Mouse (Mus musculus) embryonic facial prominence, embryonic 11.5 days (tissue): ENCODE data around the gene Smurf1. TPM values are rescaled to one million over a fixed set of nuclear protein-coding genes. Genes with fewer than 3 reads are reported as not detected.

Experiments
- ATAC-seq: fragments of 200-750 bp; cut with Nextera tagmentation; replicated peaks from 2 replicates; pipeline ENCODE4 v1.8.0; 2017; ENCODE audit warnings: low read depth; ENCODE audit not compliant: insufficient number of reproducible peaks, low FRiP score, low TSS enrichment
- DNase-seq: peaks from one replicate; pipeline ENCODE4 v3.0.0-alpha.2; 2015; ENCODE audit warnings: low spot score
- H3K27ac ChIP-seq: fragments of 300-500 bp; sonication (generic); replicated peaks from 2 replicates; pipeline ENCODE4 v1.5.1; 2014; ENCODE audit warnings: mild to moderate bottlenecking, low read depth, low read length, control low read depth
- H3K27me3 ChIP-seq: fragments of 300-500 bp; sonication (generic); 2 replicates; pipeline ENCODE4 v1.6.1; 2014; ENCODE audit warnings: mild to moderate bottlenecking, low read length, moderate library complexity, mixed read lengths; ENCODE audit not compliant: control insufficient read depth, insufficient read depth
- H3K36me3 ChIP-seq: fragments of 300-500 bp; sonication (generic); replicated peaks from 2 replicates; pipeline ENCODE4 v1.6.1; 2014; ENCODE audit warnings: low read depth, mild to moderate bottlenecking, low read length, moderate library complexity, mixed read lengths; ENCODE audit not compliant: control insufficient read depth, insufficient read depth
- H3K4me1 ChIP-seq: fragments of 300-500 bp; sonication (generic); 2 replicates; pipeline ENCODE4 v1.6.1; 2014; ENCODE audit warnings: low read length, mixed read lengths; ENCODE audit not compliant: control insufficient read depth, insufficient read depth
- H3K4me2 ChIP-seq: fragments of 300-500 bp; sonication (generic); 2 replicates; pipeline ENCODE4 v1.6.1; 2014; ENCODE audit warnings: low read depth, mild to moderate bottlenecking, control low read depth, low read length, moderate library complexity
- H3K4me3 ChIP-seq: fragments of 300-500 bp; sonication (generic); 2 replicates; pipeline ENCODE4 v1.5.1; 2014; ENCODE audit warnings: low read depth, low read length, control low read depth
- H3K9ac ChIP-seq: fragments of 300-500 bp; sonication (generic); replicated peaks from 2 replicates; pipeline ENCODE4 v1.6.1; 2014; ENCODE audit warnings: mild to moderate bottlenecking, control low read depth, low read length
- H3K9me3 ChIP-seq: fragments of 300-500 bp; sonication (generic); replicated peaks from 2 replicates; pipeline ENCODE4 v1.6.1; 2016; ENCODE audit warnings: mild to moderate bottlenecking, low read length, inconsistent platforms, mixed read lengths; ENCODE audit not compliant: control insufficient read depth
- WGBS: fragments of 180-500 bp; shearing (Covaris S2); extraction: QIAGEN DNeasy Blood & Tissue Kit; methylation state at CpG from one replicate; pipeline ENCODE4 v1.1.7; 2014; 5-methylcytosine and 5-hydroxymethylcytosine counted together
- polyA plus RNA-seq: library from polyadenylated mRNA; unstranded; fragments of >200 nt; fragmentation: Nextera tagmentation; extraction: Ambion mirVana; gene quantifications from 2 replicates; pipeline ENCODE4 v1.2.1, GENCODE M21; 2014

Gene Smurf1
- polyA plus RNA-seq, 1 experiment from 2014 or later: 16.7 TPM

- H3K4me2 ChIP-seq: no peak overlapping the region
- DNase-seq: no peak
- H3K4me3 ChIP-seq: no peak overlapping the region
- H3K27me3 ChIP-seq: no peaks in the 10 kb centered on the region
- WGBS: 48% methylated on average over 7 of the region's 7 CpGs
- no peak for ATAC-seq
- H3K36me3 ChIP-seq: no peaks in the 10 kb centered on the region
- no peaks in the 10 kb centered on the region for H3K9me3 ChIP-seq
- no peak overlapping the region for H3K9ac ChIP-seq
- H3K4me1 ChIP-seq: no peaks in the 10 kb centered on the region
- no peak overlapping the region for H3K27ac ChIP-seq
These were observed 52.9 kb downstream of the Smurf1 start for GRCm38 (mm10) chr5:144912519-144913310.

- no peak overlapping the region for H3K27ac ChIP-seq
- no peak overlapping the region for H3K4me2 ChIP-seq
- H3K4me3 ChIP-seq: no peak overlapping the region
- no peak overlapping the region for H3K9ac ChIP-seq
- DNase-seq: no peak
- no peaks in the 10 kb centered on the region for H3K36me3 ChIP-seq
- H3K9me3 ChIP-seq: no peaks in the 10 kb centered on the region
- H3K4me1 ChIP-seq: no peaks in the 10 kb centered on the region
- no peak for ATAC-seq
- H3K27me3 ChIP-seq: no peaks in the 10 kb centered on the region
- WGBS: 78% methylated on average over 4 of the region's 4 CpGs
These were observed 56.1 kb downstream of the Smurf1 start for GRCm38 (mm10) chr5:144909521-144909920.

GRCm38 (mm10) chr5:144907591-144907990 lies 58.1 kb downstream of the Smurf1 start:
- Histone ChIP-seq H3K4me1 (no peaks in the 10 kb centered on the region), H3K4me2 (no peak overlapping the region), H3K27ac (no peak overlapping the region), H3K9ac (no peak overlapping the region), H3K27me3 (no peaks in the 10 kb centered on the region), H3K36me3 (no peaks in the 10 kb centered on the region), H3K4me3 (no peak overlapping the region), H3K9me3 (no peaks in the 10 kb centered on the region)
- 69% methylated on average over 2 of the region's 2 CpGs for WGBS
- no peak for ATAC-seq
- no peak for DNase-seq

- no peaks in the 10 kb centered on the region for H3K4me1 ChIP-seq
- DNase-seq (no peak), ATAC-seq (no peak)
- no peak overlapping the region for H3K4me2 ChIP-seq
- 66% methylated on average over 12 of the region's 12 CpGs for WGBS
- H3K9ac ChIP-seq: no peak overlapping the region
- H3K4me3 ChIP-seq: no peak overlapping the region
- no peaks in the 10 kb centered on the region for H3K9me3 ChIP-seq
- no peaks in the 10 kb centered on the region for H3K27me3 ChIP-seq
- no peak overlapping the region for H3K27ac ChIP-seq
- H3K36me3 ChIP-seq: no peaks in the 10 kb centered on the region
These were observed 61.1 kb downstream of the Smurf1 start for GRCm38 (mm10) chr5:144904356-144905134.

GRCm38 (mm10) chr5:144901791-144902190 lies 63.9 kb downstream of the Smurf1 start:
- no peaks in the 10 kb centered on the region; the same call in 1 of the 2 replicates for H3K36me3 ChIP-seq
- WGBS: 65% methylated on average over 10 of the region's 10 CpGs
- H3K4me1 ChIP-seq: no peaks in the 10 kb centered on the region
- no peak for ATAC-seq
- H3K4me2 ChIP-seq: no peak overlapping the region
- H3K4me3 ChIP-seq: no peak overlapping the region
- H3K27ac ChIP-seq: no peak overlapping the region
- H3K27me3 ChIP-seq: no peaks in the 10 kb centered on the region
- H3K9me3 ChIP-seq: no peaks in the 10 kb centered on the region
- no peak for DNase-seq
- H3K9ac ChIP-seq: no peak overlapping the region

GRCm38 (mm10) chr5:144901035-144901434 lies 64.6 kb downstream of the Smurf1 start:
- H3K4me1 ChIP-seq: no peaks in the 10 kb centered on the region
- no peak overlapping the region for H3K9ac ChIP-seq
- no peaks in the 10 kb centered on the region for H3K27me3 ChIP-seq
- 85% methylated on average over 7 of the region's 7 CpGs for WGBS
- H3K36me3 ChIP-seq: no peaks in the 10 kb centered on the region; the same call in 1 of the 2 replicates
- ATAC-seq (no peak), DNase-seq (no peak)
- no peaks in the 10 kb centered on the region for H3K9me3 ChIP-seq
- H3K27ac ChIP-seq: no peak overlapping the region
- H3K4me3 ChIP-seq: no peak overlapping the region
- H3K4me2 ChIP-seq: no peak overlapping the region

DNA sequence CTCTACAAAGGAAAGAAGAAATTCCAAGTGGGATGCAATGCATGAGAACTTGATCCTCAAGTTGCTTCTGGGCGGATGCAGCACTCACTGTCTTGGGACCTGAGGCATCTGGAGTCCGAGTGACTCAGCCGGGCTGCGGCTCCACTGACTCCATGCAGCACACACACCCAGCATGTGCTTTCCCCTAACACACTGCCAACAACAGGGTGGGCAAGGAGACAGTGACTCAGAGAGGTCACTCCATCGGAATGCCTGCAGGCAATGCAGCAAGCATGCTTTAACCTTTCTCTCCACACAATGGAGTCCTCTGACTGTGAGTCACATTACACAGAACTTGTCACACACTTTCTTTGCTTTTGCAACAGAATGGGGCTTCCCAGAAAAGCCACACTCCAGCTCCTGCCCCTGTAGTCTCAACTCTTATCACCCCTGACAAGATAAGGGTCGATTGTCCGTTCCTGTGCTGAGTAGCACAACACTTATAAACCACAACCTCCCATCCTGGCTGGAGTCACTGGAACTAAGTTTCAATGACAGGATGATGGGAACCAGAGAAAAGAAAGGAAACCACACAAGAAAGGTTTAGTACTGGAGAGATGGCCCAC lies 67.1 kb downstream of the Smurf1 start:
- Histone ChIP-seq H3K4me2 (no peak overlapping the region), H3K9me3 (no peaks in the 10 kb centered on the region), H3K9ac (no peak overlapping the region), H3K36me3 (no peaks in the 10 kb centered on the region; the same call in none of the 2 replicates), H3K4me1 (no peaks in the 10 kb centered on the region), H3K27ac (no peak overlapping the region), H3K4me3 (no peak overlapping the region), H3K27me3 (no peaks in the 10 kb centered on the region)
- DNase-seq (no peak), ATAC-seq (peak; percentile 52; the same call in 1 of the 2 replicates)
- WGBS: 28% methylated on average over 7 of the region's 7 CpGs
